Mouse (Mus musculus) hindbrain, postnatal 0 days (tissue): ENCODE measurements around the gene Zmat5. TPM values are rescaled to one million over a fixed set of nuclear protein-coding genes. Genes with fewer than 3 reads are reported as not detected.

Experiments
- ATAC-seq: fragments of 200-750 bp; cut with Nextera tagmentation; 2 replicates; pipeline ENCODE4 v1.8.0; 2017; ENCODE audit warnings: mild to moderate bottlenecking, moderate TSS enrichment, moderate library complexity
- DNase-seq: peaks from one replicate; pipeline ENCODE4 v3.0.0-alpha.2; 2015; ENCODE audit warnings: low spot score
- H3K27ac ChIP-seq: fragments of 300-500 bp; sonication (generic); 2 replicates; pipeline ENCODE4 v1.5.1; 2014; ENCODE audit warnings: mild to moderate bottlenecking
- H3K27me3 ChIP-seq: fragments of 300-500 bp; sonication (generic); 2 replicates; pipeline ENCODE4 v1.6.1; 2014; ENCODE audit warnings: low read length, mixed read lengths; ENCODE audit not compliant: insufficient read depth
- H3K36me3 ChIP-seq: fragments of 300-500 bp; sonication (generic); 2 replicates; pipeline ENCODE4 v1.6.1; 2014; ENCODE audit warnings: low read length, mixed read lengths; ENCODE audit not compliant: insufficient read depth
- H3K4me1 ChIP-seq: fragments of 300-500 bp; sonication (generic); 2 replicates; pipeline ENCODE4 v1.6.1; 2014; ENCODE audit warnings: antibody characterized with exemption, low read length, mixed read lengths; ENCODE audit not compliant: insufficient read depth
- H3K4me2 ChIP-seq: fragments of 300-500 bp; sonication (generic); 2 replicates; pipeline ENCODE4 v1.6.1; 2014; ENCODE audit warnings: low read depth, mild to moderate bottlenecking, low read length, moderate library complexity, mixed read lengths
- H3K4me3 ChIP-seq: fragments of 300-500 bp; sonication (generic); 2 replicates; pipeline ENCODE4 v1.5.1; 2014; ENCODE audit warnings: low read length
- H3K9ac ChIP-seq: fragments of 300-500 bp; sonication (generic); replicated peaks from 2 replicates; pipeline ENCODE4 v1.6.1; 2014; ENCODE audit warnings: mild to moderate bottlenecking, low read length, moderate library complexity, mixed read lengths
- H3K9me3 ChIP-seq: fragments of 300-500 bp; sonication (generic); 2 replicates; pipeline ENCODE4 v1.6.1; 2016; ENCODE audit warnings: low read length, mixed read lengths
- CTCF ChIP-seq: IDR thresholded peaks from 2 replicates; pipeline ENCODE4 v1.5.1; 2016; ENCODE audit warnings: antibody characterized with exemption, control low read depth, low read depth
- WGBS: fragments of 180-500 bp; shearing (Covaris S2); extraction: QIAGEN DNeasy Blood & Tissue Kit; methylation state at CpG from one replicate; pipeline ENCODE4 v1.1.7; 2014; 5-methylcytosine and 5-hydroxymethylcytosine counted together
- polyA plus RNA-seq: library from polyadenylated mRNA; unstranded; fragments of >200 nt; fragmentation: Nextera tagmentation; extraction: Ambion mirVana; gene quantifications from 2 replicates; pipeline ENCODE4 v1.2.1, GENCODE M21; 2015
- total RNA-seq: library from RNA; depleted of rRNA; stranded (reverse); fragments of >200 nt; gene quantifications from 2 replicates; pipeline ENCODE4 v1.2.3, GENCODE M21; 2014

Gene Zmat5
- total and polyA plus RNA-seq, 2 experiments from 2014 or later, result 22.7 to 56.5 TPM

GRCm38 (mm10) chr11:4716530-4717236 lies 12.2 kb downstream of the Zmat5 start:
- WGBS, result 83% methylated on average over 5 of the region's 5 CpGs
- DNase-seq (no peak), ATAC-seq (no peak)
- no peak for TF ChIP-seq CTCF
- Histone ChIP-seq H3K9me3 (no peaks in the 10 kb centered on the region), H3K36me3 (no peaks in the 10 kb centered on the region), H3K9ac (no peak overlapping the region), H3K27me3 (no peaks in the 10 kb centered on the region), H3K4me2 (no peak overlapping the region), H3K27ac (no peak overlapping the region), H3K4me3 (no peak overlapping the region), H3K4me1 (no peaks in the 10 kb centered on the region)

- Histone ChIP-seq H3K9me3 (no peaks in the 10 kb centered on the region), H3K9ac (no peak overlapping the region), H3K4me1 (no peaks in the 10 kb centered on the region), H3K27ac (no peak overlapping the region), H3K4me2 (no peak overlapping the region), H3K4me3 (no peak overlapping the region), H3K36me3 (peaks cover 2% of the 10 kb centered on the region; the same call in 1 of the 2 replicates), H3K27me3 (no peaks in the 10 kb centered on the region)
- no peak for TF ChIP-seq CTCF
- ATAC-seq (no peak), DNase-seq (no peak)
- 78% methylated on average over 5 of the region's 5 CpGs for WGBS
These were observed 14.1 kb downstream of the Zmat5 start for GRCm38 (mm10) chr11:4718548-4718947.

- H3K4me1 ChIP-seq, result no peaks in the 10 kb centered on the region
- H3K36me3 ChIP-seq, result peaks cover 11% of the 10 kb centered on the region; the same call in 1 of the 2 replicates
- H3K27ac ChIP-seq, result no peak overlapping the region
- ATAC-seq (no peak), DNase-seq (no peak)
- no peak overlapping the region for H3K4me3 ChIP-seq
- WGBS, result 89% methylated on average over 9 of the region's 9 CpGs
- H3K9ac ChIP-seq, result no peak overlapping the region
- H3K27me3 ChIP-seq, result no peaks in the 10 kb centered on the region
- no peaks in the 10 kb centered on the region for H3K9me3 ChIP-seq
- H3K4me2 ChIP-seq, result no peak overlapping the region
- no peak for TF ChIP-seq CTCF
These were observed 15.5 kb downstream of the Zmat5 start for GRCm38 (mm10) chr11:4719961-4720360.

- H3K4me2 ChIP-seq, result no peak overlapping the region
- no peak overlapping the region for H3K4me3 ChIP-seq
- no peak for DNase-seq
- no peaks in the 10 kb centered on the region for H3K9me3 ChIP-seq
- TF ChIP-seq CTCF, result no peak
- peaks cover 14% of the 10 kb centered on the region for H3K36me3 ChIP-seq
- no peak overlapping the region for H3K27ac ChIP-seq
- H3K27me3 ChIP-seq, result no peaks in the 10 kb centered on the region
- no peak overlapping the region for H3K9ac ChIP-seq
- WGBS, result 56% methylated on average over 11 of the region's 11 CpGs
- H3K4me1 ChIP-seq, result no peaks in the 10 kb centered on the region
- no peak for ATAC-seq
These were observed 15.9 kb downstream of the Zmat5 start for GRCm38 (mm10) chr11:4720393-4720792.

- ATAC-seq (no peak), DNase-seq (no peak)
- Histone ChIP-seq H3K4me1 (no peaks in the 10 kb centered on the region), H3K27me3 (no peaks in the 10 kb centered on the region), H3K9me3 (no peaks in the 10 kb centered on the region), H3K36me3 (peaks cover 20% of the 10 kb centered on the region), H3K9ac (no peak overlapping the region), H3K4me2 (no peak overlapping the region), H3K4me3 (no peak overlapping the region), H3K27ac (no peak overlapping the region)
- 47% methylated on average over 7 of the region's 7 CpGs for WGBS
- TF ChIP-seq CTCF, result no peak
These were observed 16.6 kb downstream of the Zmat5 start for GRCm38 (mm10) chr11:4720900-4721580.

GRCm38 (mm10) chr11:4721728-4722127 lies 17.2 kb downstream of the Zmat5 start:
- no peaks in the 10 kb centered on the region for H3K9me3 ChIP-seq
- H3K4me1 ChIP-seq, result no peaks in the 10 kb centered on the region
- H3K27ac ChIP-seq, result no peak overlapping the region
- H3K36me3 ChIP-seq, result peaks cover 24% of the 10 kb centered on the region
- 73% methylated on average over 8 of the region's 8 CpGs for WGBS
- DNase-seq (no peak), ATAC-seq (no peak)
- no peak for TF ChIP-seq CTCF
- H3K4me3 ChIP-seq, result no peak overlapping the region
- H3K4me2 ChIP-seq, result no peak overlapping the region
- H3K9ac ChIP-seq, result no peak overlapping the region
- H3K27me3 ChIP-seq, result no peaks in the 10 kb centered on the region

- Histone ChIP-seq H3K9me3 (no peaks in the 10 kb centered on the region), H3K4me1 (no peaks in the 10 kb centered on the region), H3K9ac (no peak overlapping the region), H3K4me2 (no peak overlapping the region), H3K27ac (no peak overlapping the region), H3K27me3 (no peaks in the 10 kb centered on the region), H3K36me3 (peaks cover 16% of the 10 kb centered on the region; the same call in 1 of the 2 replicates), H3K4me3 (no peak overlapping the region)
- 0 out of 2 replicates have a peak, but pooled peaks have one; percentile 22 for ATAC-seq
- no peak for TF ChIP-seq CTCF
- DNase-seq, result peak; percentile 56
- WGBS, result 34% methylated on average over 12 of the region's 12 CpGs
These were observed 25.1 kb downstream of the Zmat5 start for GRCm38 (mm10) chr11:4729603-4730002.
